ENCODE assay signal across 30 mouse cellular contexts in genomic region chr8:13468737-13469136, GRCm38 (mm10). TPM values are rescaled to one million over a fixed set of nuclear protein-coding genes. Genes with fewer than 3 reads are reported as not detected.
DNase-seq lines count a peak whose midpoint lies in the region; ATAC-seq lines count a peak whose summit lies in the region.
"Had no signal": no experiment of that assay in that cellular context is flagged by ENCODE, and none has a peak within 500 bp of the region (broad histone marks: within the 10 kb centered on the region; RNA-seq: fewer than 3 reads in every experiment).

No protein-coding gene starts in this region.

- ATAC-seq in hindbrain, embryonic 15.5 days (ENCODE audit: low FRiP score, low read depth): peak; percentile 27; the same call in 1 of the 2 replicates
- ATAC-seq in hindbrain, embryonic 14.5 days (ENCODE audit: low FRiP score): no peak
- ATAC-seq: activated CD4-positive, CD25-positive, alpha-beta regulatory T cell, adult 4 months; inflammation-experienced regulatory T-cells, adult 6 months; midbrain, embryonic 13.5 days had no signal

- intact Hi-C loops in left cerebral cortex, postnatal 4 days (cut with DNase I): no loop called here

- H3K4me2 ChIP-seq in hindbrain, embryonic 15.5 days: no peak overlapping the region
- no peak overlapping the region for H3K4me2 ChIP-seq in hindbrain, embryonic 14.5 days (replicated peaks)
- H3K4me2 ChIP-seq: embryonic facial prominence, embryonic 13.5 days; forebrain, embryonic 12.5 days; limb, embryonic 15.5 days; liver, embryonic 15.5 days; midbrain, embryonic 13.5 days; neural tube, embryonic 12.5 days; stomach, embryonic 15.5 days had no signal

- no peak for DNase-seq in hindbrain, embryonic 14.5 days (ENCODE audit: low spot score)
- DNase-seq in left cerebral cortex, postnatal 4 days: peak; percentile 65
- no peak for DNase-seq in left cerebral cortex, adult 11 months (ENCODE audit: low spot score)
- peak; percentile 23 to 30 for DNase-seq in right cerebral cortex, adult 2 months (ENCODE audit: low spot score in 2 of 2)
- DNase-seq in right cerebral cortex, postnatal 4 days: no peak
- DNase-seq in layer of hippocampus, adult 11-12 months (ENCODE audit: low spot score): no peak
- DNase-seq: adrenal gland, adult 8-10 months; cerebellum, adult 8-10 months; gastrocnemius, adult 2 months; heart, postnatal 4 days; kidney, adult 18-20 months; kidney, postnatal 25 days; layer of hippocampus, postnatal 36 days; lung, postnatal 36 days; thymus, postnatal 25 days had no signal

- H3K36me3 ChIP-seq in hindbrain, embryonic 15.5 days: peaks cover 27% of the 10 kb centered on the region
- H3K36me3 ChIP-seq in hindbrain, embryonic 14.5 days (replicated peaks; ENCODE audit: control insufficient read depth, insufficient read depth): 0 out of 2 replicates have a peak, but pooled peaks cover 7% of the 10 kb centered on the region
- H3K36me3 ChIP-seq: embryonic facial prominence, embryonic 13.5 days; forebrain, embryonic 12.5 days; liver, embryonic 15.5 days; midbrain, embryonic 13.5 days; neural tube, embryonic 12.5 days; stomach, embryonic 15.5 days had no signal

- no peak overlapping the region for H3K4me3 ChIP-seq in hindbrain, embryonic 15.5 days
- no peak overlapping the region for H3K4me3 ChIP-seq in hindbrain, embryonic 14.5 days (replicated peaks; ENCODE audit: low read length)
- H3K4me3 ChIP-seq: embryonic facial prominence, embryonic 13.5 days; erythroblast, embryonic 14.5 days; forebrain, embryonic 12.5 days; gastrocnemius, adult 2 months; heart, embryonic 10.5 days; limb, embryonic 15.5 days; liver, embryonic 15.5 days; megakaryocyte, embryonic 14.5 days; midbrain, embryonic 13.5 days; neural tube, embryonic 12.5 days; stomach, embryonic 15.5 days had no signal

- H3K9me3 ChIP-seq in hindbrain, embryonic 15.5 days: no peaks in the 10 kb centered on the region
- no peaks in the 10 kb centered on the region for H3K9me3 ChIP-seq in hindbrain, embryonic 14.5 days (ENCODE audit: control insufficient read depth, low read length)
- H3K9me3 ChIP-seq: embryonic facial prominence, embryonic 13.5 days; forebrain, embryonic 12.5 days; heart, embryonic 10.5 days; limb, embryonic 15.5 days; liver, embryonic 15.5 days; megakaryocyte, embryonic 14.5 days; midbrain, embryonic 13.5 days; neural tube, embryonic 12.5 days; stomach, embryonic 15.5 days had no signal

- no peaks in the 10 kb centered on the region for H3K4me1 ChIP-seq in hindbrain, embryonic 15.5 days (replicated peaks)
- no peaks in the 10 kb centered on the region for H3K4me1 ChIP-seq in hindbrain, embryonic 14.5 days (replicated peaks; ENCODE audit: control insufficient read depth, insufficient read depth, low read length)
- H3K4me1 ChIP-seq: forebrain, embryonic 12.5 days; liver, embryonic 15.5 days; midbrain, embryonic 13.5 days; neural tube, embryonic 12.5 days; stomach, embryonic 15.5 days had no signal

- H3K27me3 ChIP-seq in hindbrain, embryonic 15.5 days: no peaks in the 10 kb centered on the region
- no peaks in the 10 kb centered on the region for H3K27me3 ChIP-seq in hindbrain, embryonic 14.5 days (ENCODE audit: control insufficient read depth, insufficient read depth, low read length)
- H3K27me3 ChIP-seq: embryonic facial prominence, embryonic 13.5 days; forebrain, embryonic 12.5 days; limb, embryonic 15.5 days; liver, embryonic 15.5 days; midbrain, embryonic 13.5 days; neural tube, embryonic 12.5 days; stomach, embryonic 15.5 days had no signal

- no peak overlapping the region for H3K9ac ChIP-seq in hindbrain, embryonic 15.5 days
- no peak overlapping the region for H3K9ac ChIP-seq in hindbrain, embryonic 14.5 days
- H3K9ac ChIP-seq: embryonic facial prominence, embryonic 13.5 days; forebrain, embryonic 12.5 days; limb, embryonic 15.5 days; liver, embryonic 15.5 days; midbrain, embryonic 13.5 days; neural tube, embryonic 12.5 days; stomach, embryonic 15.5 days had no signal

- 83% methylated on average over 9 of the region's 9 CpGs for WGBS in hindbrain, embryonic 15.5 days
- WGBS in hindbrain, embryonic 14.5 days: 81% methylated on average over 9 of the region's 9 CpGs

- H3K27ac ChIP-seq in hindbrain, embryonic 15.5 days (replicated peaks): no peak overlapping the region
- no peak overlapping the region for H3K27ac ChIP-seq in hindbrain, embryonic 14.5 days
- H3K27ac ChIP-seq: embryonic facial prominence, embryonic 13.5 days; forebrain, embryonic 12.5 days; gastrocnemius, adult 2 months; heart, embryonic 10.5 days; limb, embryonic 15.5 days; liver, embryonic 15.5 days; midbrain, embryonic 13.5 days; neural tube, embryonic 12.5 days; stomach, embryonic 15.5 days had no signal

RNA-seq across cellular contexts. Expression of gene Gas6, which starts 25.6 kb away (rescaled TPM):
- 52.1 and 53.8 TPM in 2 replicates for polyA plus RNA-seq in hindbrain, embryonic 15.5 days (2015; fragmentation: Nextera tagmentation; extraction: Ambion mirVana)
- 34.7 and 36.2 TPM in 2 replicates for polyA plus RNA-seq in hindbrain, embryonic 14.5 days (2014; fragmentation: Nextera tagmentation; extraction: Ambion mirVana)
- 10 to 100 TPM; 81.2 to 85.8 TPM for total RNA-seq in left cerebral cortex, postnatal 4 days (2021)
- total RNA-seq: MEL had no signal
- polyA plus RNA-seq: activated CD4-positive, CD25-positive, alpha-beta regulatory T cell, adult 4 months; inflammation-experienced regulatory T-cells, adult 6 months had no signal

RNA-seq across cellular contexts. Expression of gene Tmem255b, which starts 33.7 kb away (rescaled TPM):
- 1.00 and 1.2 TPM in 2 replicates for polyA plus RNA-seq in hindbrain, embryonic 15.5 days (2015; fragmentation: Nextera tagmentation; extraction: Ambion mirVana)
- polyA plus RNA-seq in hindbrain, embryonic 14.5 days (2014; fragmentation: Nextera tagmentation; extraction: Ambion mirVana): 0.75 and 1.5 TPM in 2 replicates
- 1 to 10 TPM; 3.9 to 4.6 TPM for total RNA-seq in left cerebral cortex, postnatal 4 days (2021)
- total RNA-seq: MEL had no signal
- polyA plus RNA-seq: activated CD4-positive, CD25-positive, alpha-beta regulatory T cell, adult 4 months; C2C12; erythroblast, embryonic 14.5 days; inflammation-experienced regulatory T-cells, adult 6 months; liver, embryonic 15.5 days; midbrain, embryonic 13.5 days had no signal

Comparison
In these comparisons a context has a peak if more than half of its experiments do, and no peak if none do; other contexts are left out.
1. DNase-seq: peak in left cerebral cortex, postnatal 4 days (single experiment) and right cerebral cortex, adult 2 months (2 of 2); none in hindbrain, embryonic 14.5 days (single experiment), left cerebral cortex, adult 11 months (single experiment), right cerebral cortex, postnatal 4 days (single experiment) and layer of hippocampus, adult 11-12 months (single experiment).